Mouse (Mus musculus) midbrain, embryonic 14.5 days (tissue): Measurements from ENCODE around the gene Gm20388. TPM values are rescaled to one million over a fixed set of nuclear protein-coding genes. Genes with fewer than 3 reads are reported as not detected.
"Not testable (repeated sequence)": the region's sequence is repeated elsewhere in the genome, so short reads cannot be mapped to it uniquely, and the experiment has no call there.

Source experiments
- ATAC-seq: fragments of 200-750 bp; cut with Nextera tagmentation; 2 replicates; pipeline ENCODE4 v1.8.0; 2017; ENCODE audit warnings: moderate number of reproducible peaks, moderate library complexity; ENCODE audit not compliant: low FRiP score, low TSS enrichment
- DNase-seq: peaks from one replicate; pipeline ENCODE4 v3.0.0-alpha.2; 2015
- H3K27ac ChIP-seq: fragments of 300-500 bp; sonication (generic); replicated peaks from 2 replicates; pipeline ENCODE4 v1.5.1; 2014; ENCODE audit warnings: mild to moderate bottlenecking, low read depth, low read length, moderate library complexity
- H3K27me3 ChIP-seq: fragments of 300-500 bp; sonication (generic); 2 replicates; pipeline ENCODE4 v1.6.1; 2014; ENCODE audit warnings: low read length, control low read depth, mixed read lengths; ENCODE audit not compliant: control insufficient read depth, insufficient read depth
- H3K36me3 ChIP-seq: fragments of 300-500 bp; sonication (generic); 2 replicates; pipeline ENCODE4 v1.6.1; 2014; ENCODE audit warnings: low read length, control low read depth; ENCODE audit not compliant: control insufficient read depth, insufficient read depth
- H3K4me1 ChIP-seq: fragments of 300-500 bp; sonication (generic); 2 replicates; pipeline ENCODE4 v1.6.1; 2014; ENCODE audit warnings: mild to moderate bottlenecking, antibody characterized with exemption, low read length, control low read depth; ENCODE audit not compliant: control insufficient read depth, insufficient read depth
- H3K4me2 ChIP-seq: fragments of 300-500 bp; sonication (generic); 2 replicates; pipeline ENCODE4 v1.6.1; 2014; ENCODE audit warnings: mild to moderate bottlenecking, low read length, moderate library complexity
- H3K4me3 ChIP-seq: fragments of 300-500 bp; sonication (generic); replicated peaks from 2 replicates; pipeline ENCODE4 v1.5.1; 2014; ENCODE audit warnings: low read depth, low read length
- H3K9ac ChIP-seq: fragments of 300-500 bp; sonication (generic); replicated peaks from 2 replicates; pipeline ENCODE4 v1.6.1; 2014; ENCODE audit warnings: mild to moderate bottlenecking, low read length, moderate library complexity
- H3K9me3 ChIP-seq: fragments of 300-500 bp; sonication (generic); 2 replicates; pipeline ENCODE4 v1.6.1; 2016; ENCODE audit warnings: low read length, control low read depth, mixed read lengths; ENCODE audit not compliant: control insufficient read depth
- WGBS: fragments of 180-500 bp; shearing (Covaris S2); extraction: QIAGEN DNeasy Blood & Tissue Kit; methylation state at CpG from one replicate; pipeline ENCODE4 v1.1.7; 2014; 5-methylcytosine and 5-hydroxymethylcytosine counted together
- polyA plus RNA-seq: library from polyadenylated mRNA; unstranded; fragments of >200 nt; fragmentation: Nextera tagmentation; extraction: Ambion mirVana; gene quantifications from 2 replicates; pipeline ENCODE4 v1.2.1, GENCODE M21; 2014

Gene Gm20388
- polyA plus RNA-seq, 1 experiment from 2014 or later: 4.1 TPM

DNA sequence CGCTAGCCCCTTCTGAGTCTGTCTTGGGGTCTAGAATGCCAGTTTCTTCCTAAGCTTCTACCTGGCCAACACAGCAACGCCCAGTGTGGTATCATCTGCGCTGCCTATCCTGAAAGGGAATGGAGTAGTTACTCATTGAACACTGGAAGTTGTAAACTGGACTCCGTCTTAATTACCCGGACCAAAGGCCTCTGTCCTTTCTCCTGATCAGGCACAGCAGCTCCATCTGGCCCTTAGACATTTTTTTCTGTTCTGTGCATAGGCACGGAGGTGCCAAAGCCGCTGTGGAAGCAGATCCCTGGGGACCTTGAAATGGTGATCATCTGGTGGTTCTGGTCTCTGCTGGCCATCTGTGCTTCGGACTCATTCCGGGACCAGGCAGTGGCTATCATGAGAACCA lies 3283.1 kb downstream of the Gm20388 start:
- Histone ChIP-seq H3K27me3 (no peaks in the 10 kb centered on the region), H3K4me1 (no peaks in the 10 kb centered on the region), H3K36me3 (no peaks in the 10 kb centered on the region), H3K4me2 (no peak overlapping the region), H3K27ac (no peak overlapping the region), H3K9ac (no peak overlapping the region), H3K4me3 (no peak overlapping the region), H3K9me3 (no peaks in the 10 kb centered on the region)
- DNase-seq (no peak), ATAC-seq (no peak)
- 89% methylated on average over 9 of the region's 9 CpGs for whole genome bisulfite sequencing

GRCm38 (mm10) chr8:123197016-123197415 lies 3286.4 kb downstream of the Gm20388 start:
- H3K4me3 ChIP-seq, H3K36me3 ChIP-seq, H3K27ac ChIP-seq, H3K9me3 ChIP-seq, H3K27me3 ChIP-seq, H3K4me2 ChIP-seq, ATAC-seq, H3K9ac ChIP-seq, H3K4me1 ChIP-seq, DNase-seq: not testable (repeated sequence)
- 83% methylated on average over 5 of the region's 5 CpGs for WGBS

- no peak for ATAC-seq
Observed at GRCm38 (mm10) chr8:123199864-123200263, 3289.2 kb downstream of the Gm20388 start.

GRCm38 (mm10) chr8:123202288-123202687 lies 3291.6 kb downstream of the Gm20388 start:
- ATAC-seq: no peak
- Histone ChIP-seq H3K9ac (no peak overlapping the region), H3K9me3 (no peaks in the 10 kb centered on the region)

More at GRCm38 (mm10) chr8:123199864-123200263, 3289.2 kb downstream of the Gm20388 start:
- no peaks in the 10 kb centered on the region for H3K4me1 ChIP-seq
- no peaks in the 10 kb centered on the region for H3K9me3 ChIP-seq
- H3K27me3 ChIP-seq: no peaks in the 10 kb centered on the region
- no peak overlapping the region for H3K27ac ChIP-seq
- WGBS: 72% methylated on average over 14 of the region's 14 CpGs
- no peak overlapping the region for H3K4me3 ChIP-seq
- peaks cover 5% of the 10 kb centered on the region; the same call in 1 of the 2 replicates for H3K36me3 ChIP-seq
- H3K9ac ChIP-seq: no peak overlapping the region
- no peak overlapping the region for H3K4me2 ChIP-seq
- no peak for DNase-seq

GRCm38 (mm10) chr8:123203571-123203970 lies 3292.9 kb downstream of the Gm20388 start:
- Histone ChIP-seq H3K9ac (no peak overlapping the region), H3K4me3 (no peak overlapping the region), H3K4me2 (no peak overlapping the region), H3K27ac (no peak overlapping the region), H3K9me3 (no peaks in the 10 kb centered on the region), H3K36me3 (peaks cover 36% of the 10 kb centered on the region), H3K27me3 (no peaks in the 10 kb centered on the region), H3K4me1 (no peaks in the 10 kb centered on the region)
- no peak for ATAC-seq
- WGBS: 86% methylated on average over 3 of the region's 3 CpGs
- DNase-seq: no peak

More at GRCm38 (mm10) chr8:123202288-123202687, 3291.6 kb downstream of the Gm20388 start:
- Histone ChIP-seq H3K4me3 (no peak overlapping the region), H3K4me1 (no peaks in the 10 kb centered on the region), H3K27ac (no peak overlapping the region), H3K4me2 (no peak overlapping the region), H3K27me3 (no peaks in the 10 kb centered on the region), H3K36me3 (peaks cover 23% of the 10 kb centered on the region)
- 25% methylated on average over 5 of the region's 5 CpGs for WGBS
- peak; percentile 92 for DNase-seq

DNA sequence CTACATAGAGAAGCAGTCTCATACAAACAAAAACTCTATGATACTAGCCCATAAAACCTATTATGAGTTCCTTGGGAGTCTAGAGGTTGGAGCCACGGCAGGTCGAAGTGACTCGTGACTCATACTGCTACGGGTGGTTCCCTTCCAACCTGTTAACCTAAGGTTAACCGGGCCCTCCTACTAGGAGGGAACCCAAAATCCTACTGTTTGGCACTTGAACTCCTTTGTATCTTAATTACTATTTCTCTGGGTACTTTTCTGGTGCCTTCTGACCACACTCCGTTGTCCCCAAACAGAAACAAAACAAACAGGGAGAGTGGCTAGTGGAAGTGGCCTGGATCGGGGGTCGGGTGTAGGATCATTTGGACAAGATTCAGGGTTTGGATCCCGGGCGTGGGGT lies 3301.2 kb downstream of the Gm20388 start:
- peaks cover 33% of the 10 kb centered on the region for H3K36me3 ChIP-seq
- H3K9ac ChIP-seq: peak overlapping the region; percentile 95
- ATAC-seq: no peak
- no peak for DNase-seq
- no peaks in the 10 kb centered on the region for H3K27me3 ChIP-seq
- H3K4me3 ChIP-seq: peak overlapping the region; percentile 94
- H3K4me1 ChIP-seq: peaks cover 16% of the 10 kb centered on the region
- 52% methylated on average over 10 of the region's 10 CpGs for WGBS
- H3K4me2 ChIP-seq: peak overlapping the region; percentile 93
- peak overlapping the region; percentile 66 for H3K27ac ChIP-seq
- no peaks in the 10 kb centered on the region for H3K9me3 ChIP-seq

DNA sequence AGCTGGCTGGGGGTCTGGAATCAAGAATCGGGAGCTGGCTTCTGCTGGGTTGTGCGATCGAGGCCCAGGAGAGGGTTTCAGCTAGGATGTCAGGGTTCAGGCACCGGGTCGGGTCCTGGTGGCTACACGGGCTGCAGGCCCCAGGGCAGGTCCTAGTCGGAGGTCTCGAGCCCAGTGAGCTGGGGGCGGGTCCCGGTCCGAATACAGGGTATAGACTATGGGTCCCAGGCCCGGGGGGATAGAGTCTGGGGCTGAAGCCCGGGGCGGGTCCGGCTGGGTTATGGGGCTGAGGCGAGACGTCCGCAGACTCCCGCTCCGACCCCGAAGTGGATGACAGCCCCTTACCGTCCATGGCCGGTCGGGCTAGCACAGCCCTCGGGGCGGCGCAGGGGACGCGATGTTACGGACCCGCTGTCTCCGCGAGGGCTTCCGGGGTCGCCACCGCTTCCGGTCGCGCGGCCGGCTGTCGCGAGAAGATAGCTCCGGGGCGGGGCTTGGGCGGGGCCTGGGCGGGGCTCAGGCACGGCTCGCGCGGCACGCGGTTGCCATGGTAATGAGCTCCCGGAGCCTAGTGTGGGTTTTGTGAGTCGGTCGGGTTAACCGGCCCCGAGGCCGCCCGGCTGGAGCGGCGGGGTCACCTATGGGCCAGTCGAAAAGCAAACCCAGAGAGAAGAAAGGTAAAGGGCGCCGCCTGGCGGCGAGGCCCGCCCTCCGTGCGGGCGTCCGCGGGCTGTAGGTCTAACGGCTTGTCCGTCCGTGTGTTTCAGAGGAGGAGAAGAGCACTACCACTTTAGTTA lies 3301.9 kb downstream of the Gm20388 start, which contains the start of the genes Chmp1a and Spata33:
Gene Chmp1a (minus strand): TSS at position 443 of the 797 bp plus-strand sequence.
Gene Spata33 (plus strand): TSS at position 512 of the 797 bp plus-strand sequence.
- H3K4me3 ChIP-seq: peak within 1 kb of the TSS; percentile 94
- no peaks in the 10 kb centered on the region for H3K27me3 ChIP-seq
- peaks cover 16% of the 10 kb centered on the region for H3K4me1 ChIP-seq
- H3K27ac ChIP-seq: peak within 1 kb of the TSS; percentile 66
- H3K9me3 ChIP-seq: no peaks in the 10 kb centered on the region
- DNase-seq (peak; percentile 97), ATAC-seq (peak; percentile 93)
- peak within 1 kb of the TSS; percentile 95 for H3K9ac ChIP-seq
- H3K4me2 ChIP-seq: peak within 1 kb of the TSS; percentile 93
- WGBS: under 1% methylated on average over 75 of the region's 76 CpGs
- peaks cover 27% of the 10 kb centered on the region for H3K36me3 ChIP-seq

GRCm38 (mm10) chr8:123213118-123213772 lies 3302.6 kb downstream of the Gm20388 start:
- WGBS: 18% methylated on average over 22 of the region's 22 CpGs
- ATAC-seq (0 out of 2 replicates have a peak, but pooled peaks have one; percentile 24), DNase-seq (no peak)
- Histone ChIP-seq H3K9me3 (no peaks in the 10 kb centered on the region), H3K4me1 (peaks cover 16% of the 10 kb centered on the region), H3K4me3 (peak overlapping the region; percentile 94), H3K4me2 (peak overlapping the region; percentile 93), H3K27me3 (no peaks in the 10 kb centered on the region), H3K27ac (peak overlapping the region; percentile 61; the same call in 1 of the 2 replicates), H3K36me3 (peaks cover 20% of the 10 kb centered on the region), H3K9ac (peak overlapping the region; percentile 95)
